Mouse (Mus musculus): Measurements from ENCODE around the gene Gbp3. TPM values are rescaled to one million over a fixed set of nuclear protein-coding genes. Genes with fewer than 3 reads are reported as not detected.

The Gbp3 gene
- polyA plus RNA-seq (2012) = not detected in 2 replicates

GRCm38 (mm10) chr3:142559632-142560228 is at the start of gene Gbp3:
Gene Gbp3, plus strand, starts transcription at chr3:142560026.
- TF ChIP-seq GATA1 (IDR thresholded peaks at IDR 0.05; ENCODE audit: low read length) = no peak

- TF ChIP-seq GATA1 (IDR thresholded peaks at IDR 0.05; ENCODE audit: low read length) = no peak
Observed at GRCm38 (mm10) chr3:142528116-142528515, 31.7 kb upstream of the Gbp3 start.

GRCm38 (mm10) chr3:142529597-142529996 is 30.2 kb upstream of the Gbp3 start:
- TF ChIP-seq GATA1 (IDR thresholded peaks at IDR 0.05; ENCODE audit: low read length) = no peak

- TF ChIP-seq GATA1 (IDR thresholded peaks at IDR 0.05; ENCODE audit: low read length) = no peak
Observed at GRCm38 (mm10) chr3:142530087-142530953, 29.5 kb upstream of the Gbp3 start, which contains the start of gene Gbp7. Gene Gbp7, plus strand, starts transcription at chr3:142530342.

- no peak for TF ChIP-seq GATA1 (IDR thresholded peaks at IDR 0.05; ENCODE audit: low read length)
Observed at GRCm38 (mm10) chr3:142531595-142531994, 28.2 kb upstream of the Gbp3 start.

GRCm38 (mm10) chr3:142533185-142533584 is 26.6 kb upstream of the Gbp3 start:
- no peak for TF ChIP-seq GATA1 (IDR thresholded peaks at IDR 0.05; ENCODE audit: low read length)

- no peak for TF ChIP-seq GATA1 (IDR thresholded peaks at IDR 0.05; ENCODE audit: low read length)
Observed at GRCm38 (mm10) chr3:142535667-142536066, 24.2 kb upstream of the Gbp3 start.

- no peak for TF ChIP-seq GATA1 (IDR thresholded peaks at IDR 0.05; ENCODE audit: low read length)
Observed at GRCm38 (mm10) chr3:142541391-142541790, 18.4 kb upstream of the Gbp3 start.

GRCm38 (mm10) chr3:142546690-142547089 is 13.1 kb upstream of the Gbp3 start:
- no peak for TF ChIP-seq GATA1 (IDR thresholded peaks at IDR 0.05; ENCODE audit: low read length)

- TF ChIP-seq GATA1 (IDR thresholded peaks at IDR 0.05; ENCODE audit: low read length) = no peak
Observed at GRCm38 (mm10) chr3:142550052-142550676, 9.7 kb upstream of the Gbp3 start.

- TF ChIP-seq GATA1 (IDR thresholded peaks at IDR 0.05; ENCODE audit: low read length) = no peak
Observed at GRCm38 (mm10) chr3:142554601-142555000, 5.2 kb upstream of the Gbp3 start.

GRCm38 (mm10) chr3:142555623-142556022 is 4.2 kb upstream of the Gbp3 start:
- TF ChIP-seq GATA1 (IDR thresholded peaks at IDR 0.05; ENCODE audit: low read length) = no peak

GRCm38 (mm10) chr3:142560296-142560948 is 596 bp downstream of the Gbp3 start:
- TF ChIP-seq GATA1 (IDR thresholded peaks at IDR 0.05; ENCODE audit: low read length) = no peak

GRCm38 (mm10) chr3:142561045-142561646 is 1.3 kb downstream of the Gbp3 start:
- TF ChIP-seq GATA1 (IDR thresholded peaks at IDR 0.05; ENCODE audit: low read length) = no peak

- TF ChIP-seq GATA1 (IDR thresholded peaks at IDR 0.05; ENCODE audit: low read length) = no peak
Observed at GRCm38 (mm10) chr3:142561666-142562065, 1.8 kb downstream of the Gbp3 start.

Data from G1E-ER4 (cell line).